Mouse (Mus musculus) thymus, postnatal 10 days (tissue): Measurements from ENCODE around the gene Tmem106b.

Experiments
- DNase-seq, 2 experiments: peaks; one replicate each; pipeline ENCODE4 v3.0.0; 2021; ENCODE audit warnings: low spot score in 2 of 2

Gene Tmem106b

DNA sequence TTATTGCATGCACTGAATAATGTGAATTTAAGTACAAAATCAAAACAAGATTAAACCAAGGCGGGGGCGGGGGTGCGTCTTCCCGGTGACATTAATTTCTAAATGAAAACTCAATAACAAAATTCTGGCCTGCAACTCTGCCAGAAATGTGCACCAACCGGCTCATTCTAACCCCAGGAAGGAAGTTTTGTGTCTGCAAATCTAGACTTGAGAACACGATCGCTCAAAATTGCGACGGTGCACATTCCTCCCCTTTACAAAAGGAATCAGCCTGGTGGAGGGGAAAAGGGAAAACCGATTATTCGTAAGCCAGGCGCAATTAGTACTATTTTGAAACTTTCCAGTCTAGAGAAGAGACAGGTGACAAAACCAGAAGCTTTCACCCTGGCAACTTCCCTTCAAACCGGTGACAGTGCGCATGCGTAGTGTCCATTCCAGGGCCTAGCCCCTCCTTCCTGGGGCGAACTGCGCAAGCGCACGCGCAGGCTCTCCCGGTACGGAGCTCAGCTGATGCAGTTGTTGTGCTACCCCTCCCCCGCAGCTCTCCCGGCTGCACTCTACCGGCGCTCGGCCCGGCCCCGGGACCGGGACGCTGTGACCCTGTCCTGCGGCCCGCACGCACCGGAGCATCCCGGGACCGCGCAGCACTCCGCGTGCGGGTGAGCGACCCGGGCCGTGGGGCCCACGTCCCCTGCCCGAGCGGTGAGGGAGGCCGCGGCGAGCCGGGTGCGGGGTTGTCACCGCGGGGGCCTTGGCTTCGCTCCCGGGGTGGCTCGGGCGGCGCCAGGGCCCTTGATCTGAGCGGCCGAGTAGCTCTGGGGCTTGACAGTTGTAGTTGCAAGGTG is at the start of gene Tmem106b:
TSS of gene Tmem106b (plus strand) at position 458 of the 845 bp plus-strand sequence.
- peak; percentile 91 to 97 for DNase-seq

DNA sequence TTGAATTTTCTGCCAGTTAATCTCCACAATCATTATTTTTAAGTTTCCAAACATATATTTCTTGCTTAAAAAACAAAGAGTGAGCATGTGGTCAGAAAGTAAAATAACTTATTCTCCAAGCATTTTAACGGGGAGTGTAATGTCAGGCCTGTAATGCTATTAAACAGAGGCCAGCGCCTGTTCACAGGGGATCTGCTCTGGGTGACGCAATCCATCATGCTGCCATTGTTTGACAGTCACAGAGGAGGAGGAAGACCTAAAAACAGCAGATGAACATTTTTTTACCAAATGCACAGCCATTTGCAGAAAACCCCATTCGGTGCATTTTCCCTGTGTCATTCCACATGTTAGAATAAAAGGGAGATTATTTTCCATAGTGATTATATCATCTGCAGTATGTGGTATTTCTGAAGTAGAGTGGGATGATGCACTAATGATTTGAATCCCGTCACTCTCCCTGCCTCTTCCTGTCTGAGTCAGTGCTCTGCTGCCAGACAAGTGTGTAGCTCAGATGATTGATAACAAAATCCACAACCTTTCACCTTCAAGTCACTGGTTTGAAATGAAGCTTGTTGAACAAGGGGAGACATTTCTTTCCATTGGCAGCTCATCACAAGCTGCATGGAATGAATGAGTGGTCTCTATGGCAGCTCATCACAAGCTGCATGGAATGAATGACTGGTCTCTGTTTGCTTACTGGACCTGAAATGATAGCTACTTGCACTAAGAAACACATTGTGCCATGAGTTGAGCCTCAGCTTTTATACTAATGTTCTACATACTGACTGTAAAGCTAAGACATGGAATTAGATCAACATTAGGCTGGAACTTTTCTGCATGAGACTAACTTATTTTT is 48.1 kb upstream of the Tmem106b start:
- no peak for DNase-seq

DNA sequence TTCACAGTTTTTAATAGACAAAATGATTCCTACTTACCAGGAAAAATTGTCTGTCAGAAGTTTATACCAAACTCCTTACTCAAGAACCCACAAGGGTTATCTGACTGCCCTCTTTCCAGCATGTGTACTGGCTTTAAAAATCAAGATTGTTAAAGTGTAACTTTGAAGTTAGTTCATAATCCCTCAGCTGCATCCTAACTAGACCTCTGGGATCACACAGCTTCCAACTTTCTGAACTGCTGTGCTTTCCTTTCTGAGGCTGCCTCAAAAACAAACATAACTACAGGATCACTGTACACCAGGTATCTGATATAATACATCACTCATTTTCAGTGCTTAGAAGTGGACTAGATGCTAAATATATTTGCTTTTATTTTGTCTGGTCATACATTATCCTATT is 39.0 kb upstream of the Tmem106b start:
- DNase-seq, result no peak

DNA sequence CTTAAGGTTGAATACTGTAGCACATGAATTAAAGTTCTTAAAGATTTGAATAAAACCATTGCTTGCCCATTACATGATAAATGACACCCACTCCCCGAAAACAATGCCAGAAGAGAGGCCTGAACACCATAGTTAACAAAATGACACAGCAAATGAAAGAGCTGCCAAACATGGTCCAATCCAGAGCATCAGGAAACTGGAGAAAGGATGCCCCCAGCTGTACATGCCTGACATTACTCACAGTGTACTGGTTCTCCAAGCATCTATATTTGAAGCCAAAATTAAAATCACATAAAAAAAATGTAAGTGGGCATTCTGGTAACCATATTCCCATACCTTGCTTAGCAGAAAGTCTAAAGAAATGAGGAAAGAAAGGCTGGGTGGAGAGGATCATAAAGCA is 38.6 kb upstream of the Tmem106b start:
- no peak for DNase-seq

DNA sequence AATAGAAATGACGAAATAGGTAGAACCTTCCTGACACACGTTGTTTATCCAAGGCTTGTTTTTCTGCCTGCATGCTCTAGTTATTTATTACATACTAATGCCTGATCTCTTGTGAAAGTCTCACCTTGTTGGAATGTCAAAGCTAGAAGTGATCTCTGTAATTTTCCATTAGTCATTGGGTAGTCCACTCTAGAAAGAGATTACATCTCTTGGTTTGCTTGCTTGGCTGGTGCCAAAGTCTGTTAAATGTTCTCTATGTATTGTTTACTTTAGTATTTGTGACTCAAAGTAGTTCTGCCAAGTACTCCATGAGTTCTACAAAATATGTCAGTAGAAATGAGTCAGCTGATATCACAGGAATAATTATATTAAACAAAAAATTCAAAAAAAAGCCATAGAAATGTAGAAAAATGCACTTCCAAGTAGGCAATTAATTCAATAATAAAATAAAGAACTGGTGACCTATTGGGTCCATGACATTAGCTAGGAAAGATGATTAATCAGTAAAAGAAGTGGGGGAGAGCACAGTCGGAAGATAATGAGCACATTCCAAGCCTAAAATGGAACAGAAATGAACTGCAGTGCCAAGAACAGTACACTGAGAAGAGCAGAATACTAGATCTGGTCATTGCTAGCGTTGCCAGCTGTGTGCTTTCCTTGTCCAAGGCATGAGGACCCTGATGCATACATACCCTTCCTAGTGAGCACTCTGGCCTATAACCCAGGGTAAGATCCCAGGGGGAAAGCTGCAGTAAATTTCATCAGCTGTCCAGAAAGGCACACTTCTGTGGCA is 17.0 kb upstream of the Tmem106b start:
- no peak for DNase-seq

DNA sequence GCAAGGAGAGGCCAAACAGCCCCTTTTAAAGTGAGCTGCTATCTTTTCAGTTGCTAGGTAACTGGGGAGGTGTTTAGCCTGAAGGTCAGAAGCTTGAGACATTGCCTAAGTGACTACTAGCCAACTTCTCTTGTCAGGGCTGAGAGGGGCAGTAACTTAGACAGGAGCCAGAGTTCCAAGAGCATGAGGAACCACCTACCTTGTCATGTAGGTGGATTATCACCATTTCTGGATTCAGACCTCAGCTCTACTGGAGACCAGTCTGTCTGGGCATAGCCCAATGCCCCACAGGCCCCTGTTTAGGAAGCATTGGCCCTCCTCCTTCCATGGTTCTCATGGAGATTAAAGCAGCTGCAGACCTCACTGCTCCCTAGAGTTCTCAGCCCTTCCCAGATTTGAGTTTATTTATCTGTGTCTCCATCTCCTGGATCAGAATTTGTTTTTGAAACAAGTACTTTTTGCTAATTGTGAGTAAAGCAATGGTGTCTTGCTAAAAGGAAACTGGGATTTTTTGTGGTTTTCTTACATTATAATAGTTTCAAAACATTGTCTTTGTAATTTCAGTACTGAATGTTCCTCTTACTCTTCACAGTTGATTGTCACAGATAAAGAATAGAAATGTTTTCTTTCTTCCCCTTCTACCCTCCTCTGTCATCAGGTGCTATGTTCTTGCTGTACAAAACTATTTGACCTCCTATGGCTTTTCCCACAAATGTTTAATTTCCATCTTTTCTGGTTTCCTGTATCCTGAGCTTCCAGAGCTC is 8.1 kb upstream of the Tmem106b start:
- DNase-seq, result no peak

DNA sequence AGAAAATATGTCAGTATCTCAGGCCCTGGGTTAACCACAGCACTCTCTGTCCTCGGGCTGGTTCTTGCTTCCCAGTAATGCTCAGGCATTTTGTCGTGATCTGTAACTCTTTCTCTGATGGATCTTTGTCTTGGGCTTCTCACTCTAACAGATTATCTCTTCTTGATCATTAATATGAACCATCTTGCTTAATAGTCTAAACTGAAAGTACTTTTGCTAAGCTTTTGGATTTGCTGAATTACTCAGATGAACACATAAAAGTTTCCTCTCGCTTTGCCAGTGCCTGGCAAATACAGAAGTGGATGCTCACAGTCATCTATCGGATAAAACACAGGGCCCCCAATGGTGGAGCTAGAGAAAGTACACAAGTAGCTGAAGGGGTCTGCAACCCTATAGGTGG is 7.5 kb upstream of the Tmem106b start:
- no peak for DNase-seq

DNA sequence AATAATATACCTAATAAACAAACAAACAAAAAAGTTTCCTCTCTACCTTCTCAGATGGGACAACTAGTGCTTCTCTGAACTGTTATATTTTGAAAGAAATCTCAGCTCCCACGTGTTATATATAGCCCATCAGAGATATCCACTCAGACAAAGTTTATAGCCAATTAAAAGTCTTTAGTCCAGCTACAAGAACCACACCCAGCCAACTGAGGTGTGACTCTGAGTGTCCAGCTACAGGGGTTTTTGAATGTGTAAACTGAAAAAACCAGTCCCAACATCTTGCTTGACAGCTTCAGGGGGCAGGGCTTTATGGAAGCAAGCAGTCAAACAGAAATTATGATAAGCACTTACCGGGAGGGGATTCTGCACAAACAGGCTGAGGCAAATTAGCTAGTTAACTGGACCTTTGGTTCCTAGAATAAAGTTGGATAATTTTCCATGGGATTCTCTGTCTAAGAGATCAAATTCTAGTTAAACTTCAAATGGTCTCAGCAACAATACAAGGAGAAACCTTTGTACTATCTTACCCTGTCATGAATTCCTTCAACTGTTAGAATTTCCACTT is 6.8 kb upstream of the Tmem106b start:
- no peak for DNase-seq

DNA sequence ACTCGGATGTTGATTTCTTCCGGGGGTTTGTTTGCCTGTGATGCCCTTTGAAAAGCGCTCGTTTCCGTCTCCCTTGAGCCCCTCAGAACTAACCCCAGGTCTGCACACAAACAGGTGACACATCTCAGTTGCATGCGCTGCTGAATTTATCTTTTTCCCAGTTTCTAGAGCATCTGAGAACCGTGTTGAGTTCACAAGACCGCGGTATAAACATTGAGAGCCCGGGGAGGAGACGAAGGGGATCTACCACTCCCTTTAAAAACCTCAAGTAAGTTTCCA is 527 bp downstream of the Tmem106b start:
- no peak for DNase-seq

DNA sequence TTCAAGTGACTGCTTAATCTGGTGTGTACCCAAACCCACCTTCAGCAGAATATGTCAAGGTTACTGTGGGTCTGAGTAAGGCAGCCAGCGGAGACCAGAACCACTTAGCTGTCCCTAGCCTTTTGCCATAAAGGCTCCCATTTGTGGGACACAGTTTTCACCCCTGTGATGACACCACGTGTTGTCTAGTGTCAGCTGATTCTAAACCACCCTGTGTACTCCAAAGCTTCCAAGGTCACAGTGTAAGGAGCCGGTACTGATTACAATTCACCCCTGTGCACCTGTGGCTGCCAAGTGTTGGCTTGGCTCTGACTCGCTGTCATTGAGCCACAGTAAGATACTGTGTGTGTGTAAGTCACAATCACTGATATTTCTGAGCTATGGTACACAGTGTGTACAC is 926 bp downstream of the Tmem106b start:
- DNase-seq, result peak in 1 of 2 experiments; percentile 6

DNA sequence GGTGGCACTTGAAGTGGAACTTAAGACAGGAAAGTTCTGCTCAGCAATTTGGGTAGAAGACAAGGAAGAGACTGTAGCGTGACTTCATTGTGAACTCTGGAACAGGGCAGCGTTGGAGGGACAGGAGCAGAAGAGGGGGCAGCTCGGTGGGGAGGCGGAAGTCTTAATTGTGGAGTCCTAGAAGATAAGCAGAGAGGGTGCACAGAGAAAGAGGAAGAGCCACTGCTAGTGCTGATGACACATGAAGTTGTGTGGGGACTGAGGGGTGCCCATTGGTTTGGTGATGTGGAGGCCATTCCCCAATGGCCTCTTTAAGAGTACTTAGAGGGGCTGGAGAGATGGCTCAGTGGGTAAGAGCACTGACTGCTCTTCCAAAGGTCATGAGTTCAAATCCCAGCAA is 3.5 kb downstream of the Tmem106b start:
- DNase-seq, result no peak

DNA sequence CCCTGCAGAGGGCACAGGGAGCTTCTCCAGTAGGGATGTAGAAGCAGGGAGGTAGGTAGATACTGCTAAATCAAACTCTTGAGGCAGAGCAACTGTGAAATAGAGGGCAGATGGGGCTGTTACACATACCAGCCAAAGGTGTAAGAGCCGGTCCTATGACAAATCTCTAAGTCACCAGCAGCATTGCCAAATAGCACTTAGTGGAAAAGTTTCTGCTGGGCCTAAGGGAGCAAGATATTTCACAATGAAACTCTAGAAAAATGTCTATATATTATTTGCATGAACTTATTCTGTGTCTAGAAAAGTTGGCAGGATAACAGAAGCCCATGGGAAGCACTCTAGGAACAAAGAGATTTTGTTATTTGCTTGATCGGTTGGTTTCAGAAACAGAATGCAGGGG is 4.3 kb downstream of the Tmem106b start:
- DNase-seq, result no peak

DNA sequence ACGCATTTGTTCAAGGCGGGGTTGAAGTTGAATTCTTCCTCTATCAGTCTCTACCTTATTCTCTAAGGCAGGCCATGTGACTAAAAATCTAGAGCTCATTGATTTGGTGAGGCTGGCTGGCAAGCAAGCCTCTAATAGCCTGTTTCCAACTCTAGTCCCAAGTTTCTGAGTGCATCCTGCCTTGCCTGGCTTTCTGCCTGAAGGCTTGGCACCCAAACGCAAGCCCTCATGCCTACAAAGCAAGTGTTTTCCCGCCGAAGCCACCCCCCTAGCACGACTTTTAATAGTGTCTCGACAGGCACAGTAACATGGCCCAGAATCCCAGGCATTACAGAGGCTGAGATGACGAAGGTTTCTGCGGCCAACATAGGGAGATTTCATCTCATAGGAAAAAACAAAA is 13.3 kb downstream of the Tmem106b start:
- no peak for DNase-seq

DNA sequence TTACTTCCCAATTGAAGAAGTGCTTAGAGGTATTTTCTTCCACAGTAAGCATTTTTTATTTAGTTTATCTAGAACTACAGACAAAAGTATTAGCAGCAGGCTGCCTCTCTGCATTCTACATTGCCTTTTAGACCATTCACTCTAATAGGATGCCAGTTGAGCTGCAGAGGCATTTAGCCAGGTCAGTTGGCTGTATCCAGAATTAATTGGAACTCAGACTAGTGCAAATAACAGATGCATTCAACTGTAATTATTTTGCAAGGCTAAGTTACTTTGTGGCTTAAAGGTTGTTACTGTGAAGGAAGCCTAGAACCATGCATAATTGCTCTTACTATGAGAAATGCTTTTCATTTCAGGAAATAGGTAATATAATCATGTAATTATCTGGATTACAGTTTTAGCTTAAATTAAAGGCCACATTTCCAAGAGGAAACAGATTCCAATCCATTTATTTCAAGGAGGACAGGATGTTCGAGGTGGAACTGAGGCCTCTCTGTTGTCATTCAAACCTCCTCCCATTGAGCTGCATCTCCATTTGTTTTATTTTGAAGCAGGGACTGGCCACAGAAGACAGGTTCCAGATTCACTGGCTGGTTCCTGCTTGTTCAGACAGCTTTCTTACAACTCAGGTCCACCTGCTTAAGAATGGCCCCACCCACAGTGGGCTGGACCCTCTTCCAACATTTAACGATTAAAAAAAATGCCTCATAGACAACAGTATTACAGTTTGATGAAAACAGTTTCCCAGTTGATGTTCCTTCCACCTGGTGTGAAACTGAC is 27.3 kb downstream of the Tmem106b start:
- DNase-seq, result no peak

DNA sequence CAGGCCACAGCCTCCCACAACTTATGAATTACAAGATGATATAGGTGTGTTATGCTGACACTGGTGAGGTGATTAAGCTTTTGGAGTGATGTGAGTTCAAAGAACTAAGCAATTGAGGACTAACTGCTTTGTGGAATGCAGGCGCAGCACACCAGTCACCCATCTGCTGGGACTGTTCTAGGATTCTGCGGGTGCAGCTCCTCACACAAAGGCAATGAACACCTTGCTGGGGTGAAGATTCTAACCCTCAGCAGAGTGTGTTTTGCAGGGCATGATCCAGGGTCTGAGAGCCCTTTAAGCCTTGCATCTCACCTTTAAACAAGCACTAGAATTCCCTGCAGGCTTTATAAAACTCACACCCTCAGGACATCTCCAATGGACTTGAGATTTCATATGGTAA is 30.6 kb downstream of the Tmem106b start:
- DNase-seq, result no peak

DNA sequence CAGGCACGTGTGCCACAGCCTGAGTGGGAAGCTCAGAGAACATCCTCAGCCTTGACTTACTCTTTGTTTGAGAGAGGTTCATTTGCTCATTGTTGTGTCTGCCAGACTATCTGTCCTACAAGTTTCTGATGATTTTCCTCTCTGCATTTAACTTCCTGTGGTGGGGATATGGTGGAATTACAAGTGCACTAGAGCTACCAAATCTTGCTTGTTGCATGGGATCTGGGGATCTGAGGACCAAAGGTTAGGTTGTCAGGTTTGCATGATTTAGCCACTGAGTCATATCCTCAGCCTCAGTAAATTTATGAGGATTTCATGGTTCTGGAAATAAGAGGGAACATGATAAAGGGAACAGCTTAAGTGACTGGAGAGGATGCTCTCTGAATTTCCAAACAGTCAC is 39.1 kb downstream of the Tmem106b start:
- no peak for DNase-seq

DNA sequence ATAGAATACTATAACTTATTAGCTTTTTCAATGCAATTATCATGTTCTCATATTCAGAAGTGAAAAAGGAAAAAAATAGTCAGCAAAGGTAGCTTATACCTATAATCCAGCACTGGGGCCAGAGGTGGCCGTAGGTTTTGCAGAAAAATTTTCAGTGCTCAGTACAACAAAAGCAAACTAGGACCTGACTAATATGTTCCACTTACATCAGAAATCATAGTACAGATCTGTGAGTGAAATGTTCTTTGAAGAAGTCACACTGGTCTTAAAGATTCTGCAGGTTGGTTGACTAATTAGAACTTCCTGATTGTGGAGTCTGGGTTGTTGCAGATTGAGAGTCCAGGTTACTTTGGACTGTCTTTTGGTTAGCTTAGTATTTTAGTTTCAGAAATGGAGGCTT is 67.7 kb downstream of the Tmem106b start:
- no peak for DNase-seq
